In genomic region chr4:134919733-134920540, GRCm38 (mm10) we compare ENCODE assay signal across 13 mouse cellular contexts. TPM values are rescaled to one million over a fixed set of nuclear protein-coding genes. Genes with fewer than 3 reads are reported as not detected.
DNase-seq lines count a peak whose midpoint lies in the region; ATAC-seq and TF ChIP-seq lines count a peak whose summit lies in the region.
"Had no signal": no experiment of that assay in that cellular context is flagged by ENCODE, and none has a peak within 500 bp of the region (broad histone marks: within the 10 kb centered on the region; RNA-seq: fewer than 3 reads in every experiment).

No protein-coding gene starts in this region.

- no peaks in the 10 kb centered on the region for H3K9me3 ChIP-seq in liver, embryonic 11.5 days (ENCODE audit: control insufficient read depth, low read length)
- H3K9me3 ChIP-seq: hindbrain, embryonic 12.5 days; midbrain, embryonic 15.5 days had no signal

- peak; percentile 54 for DNase-seq in layer of hippocampus, adult 9-11 months
- DNase-seq in layer of hippocampus, postnatal 10 days (ENCODE audit: low spot score in 2 of 2): no peak
- DNase-seq in NIH3T3 (ENCODE audit: low read depth): peak; percentile 50
- DNase-seq in liver, embryonic 11.5 days (ENCODE audit: low spot score): no peak
- DNase-seq in thymus, adult 2 months: peak; percentile 42
- no peak for DNase-seq in left cerebral cortex, adult 2 months (ENCODE audit: extremely low spot score in 1 of 2, low spot score in 2 of 2)
- no peak for DNase-seq in urinary bladder, adult 2 months (ENCODE audit: low spot score)
- no peak for DNase-seq in gastrocnemius, postnatal 4 days (ENCODE audit: low spot score in 2 of 2)
- DNase-seq: cerebellum, adult 2 months had no signal

- WGBS in liver, embryonic 11.5 days: 29% methylated on average over 12 of the region's 12 CpGs
- 7% methylated on average over 12 of the region's 12 CpGs for WGBS in thymus, adult 2 months

- intact Hi-C loops in left cerebral cortex, adult 2 months (cut with DNase I): loop anchor here (5.0 kb wide), 1 partner anchor 68 kb away; the partner anchor contains the start of gene Maco1

- peak overlapping the region; percentile 41; the same call in 1 of the 2 replicates for H3K27ac ChIP-seq in liver, embryonic 11.5 days (ENCODE audit: low read depth, low read length)
- peak overlapping the region; percentile 99 for H3K27ac ChIP-seq in thymus, adult 2 months (ENCODE audit: control insufficient read depth, insufficient read depth, low read length)
- H3K27ac ChIP-seq in left cerebral cortex, adult 2 months: no peak overlapping the region
- H3K27ac ChIP-seq: hindbrain, embryonic 12.5 days; midbrain, embryonic 15.5 days had no signal

- no peaks in the 10 kb centered on the region for H3K27me3 ChIP-seq in liver, embryonic 11.5 days (replicated peaks; ENCODE audit: control insufficient read depth, insufficient read depth, low read length)
- H3K27me3 ChIP-seq in thymus, adult 2 months (ENCODE audit: control insufficient read depth, insufficient read depth, low read length): no peaks in the 10 kb centered on the region
- H3K27me3 ChIP-seq: hindbrain, embryonic 12.5 days; midbrain, embryonic 15.5 days; Patski had no signal

- no peak overlapping the region; the same call in none of the 2 replicates for H3K9ac ChIP-seq in liver, embryonic 11.5 days (ENCODE audit: low read depth, low read length)
- H3K9ac ChIP-seq: hindbrain, embryonic 12.5 days; midbrain, embryonic 15.5 days had no signal

- H3K36me3 ChIP-seq in liver, embryonic 11.5 days (ENCODE audit: control insufficient read depth, insufficient read depth, low read length): no peaks in the 10 kb centered on the region
- H3K36me3 ChIP-seq in thymus, adult 2 months (ENCODE audit: control insufficient read depth, insufficient read depth, low read length): peaks cover 5% of the 10 kb centered on the region
- H3K36me3 ChIP-seq: hindbrain, embryonic 12.5 days; midbrain, embryonic 15.5 days had no signal

- TF ChIP-seq POLR2A in thymus, adult 2 months (IDR thresholded peaks at IDR 0.05; ENCODE audit: control insufficient read depth, extremely low read depth, insufficient read depth, low read length, poor library complexity): no peak

- H3K4me3 ChIP-seq in liver, embryonic 11.5 days (ENCODE audit: low read depth, low read length): 0 out of 2 replicates have a peak overlapping the region, but pooled peaks have one; percentile 4
- H3K4me3 ChIP-seq in thymus, adult 2 months (ENCODE audit: control insufficient read depth, insufficient read depth, low read length): no peak overlapping the region
- no peak overlapping the region for H3K4me3 ChIP-seq in left cerebral cortex, adult 2 months
- H3K4me3 ChIP-seq: hindbrain, embryonic 12.5 days; midbrain, embryonic 15.5 days had no signal

- peaks cover 30% of the 10 kb centered on the region for H3K4me1 ChIP-seq in liver, embryonic 11.5 days (replicated peaks; ENCODE audit: control insufficient read depth, insufficient read depth, low read length)
- peaks cover 40% of the 10 kb centered on the region for H3K4me1 ChIP-seq in thymus, adult 2 months (replicated peaks; ENCODE audit: control insufficient read depth, insufficient read depth, low read length)

- no peak for TF ChIP-seq CTCF in thymus, adult 2 months (IDR thresholded peaks at IDR 0.05; ENCODE audit: borderline replicate concordance, control insufficient read depth, extremely low read depth, insufficient read depth, low read length, poor library complexity)
- TF ChIP-seq CTCF in left cerebral cortex, adult 2 months (IDR thresholded peaks at IDR 0.05): no peak

- H3K4me2 ChIP-seq in liver, embryonic 11.5 days: peak overlapping the region; percentile 50
- H3K4me2 ChIP-seq: hindbrain, embryonic 12.5 days; midbrain, embryonic 15.5 days had no signal

- no peak for ATAC-seq in liver, embryonic 11.5 days (replicated peaks; ENCODE audit: low FRiP score)
- ATAC-seq: midbrain, embryonic 15.5 days; Patski had no signal

RNA-seq across cellular contexts. Expression of gene Rsrp1, which starts 3.5 kb away (rescaled TPM):
- 100 to 1,000 TPM; 245 to 279 TPM for total RNA-seq in layer of hippocampus, postnatal 10 days (2021)
- polyA plus RNA-seq in liver, embryonic 11.5 days (2014; fragmentation: Nextera tagmentation; extraction: Ambion mirVana): 360 and 390 TPM in 2 replicates
- 1,774 and 1,821 TPM in 2 replicates for polyA plus RNA-seq in thymus, adult 2 months (2012; rRNA removed)
- 100 to 1,000 TPM; 284 to 304 TPM for total RNA-seq in left cerebral cortex, adult 2 months (2021)
- 580 and 969 TPM in 2 replicates for polyA plus RNA-seq in urinary bladder, adult 2 months (2012; rRNA removed)
- total RNA-seq in gastrocnemius, postnatal 4 days (2021): 100 to 1,000 TPM; 115 to 148 TPM

RNA-seq across cellular contexts. Expression of gene Tmem50a, which starts 5.1 kb away (rescaled TPM):
- total RNA-seq in layer of hippocampus, postnatal 10 days (2021): 100 to 1,000 TPM; 116 to 123 TPM
- 129 and 131 TPM in 2 replicates for polyA plus RNA-seq in liver, embryonic 11.5 days (2014; fragmentation: Nextera tagmentation; extraction: Ambion mirVana)
- polyA plus RNA-seq in thymus, adult 2 months (2012; rRNA removed): 196 and 226 TPM in 2 replicates
- 100 to 1,000 TPM; 113 to 116 TPM for total RNA-seq in left cerebral cortex, adult 2 months (2021)
- polyA plus RNA-seq in urinary bladder, adult 2 months (2012; rRNA removed): 167 and 192 TPM in 2 replicates
- total RNA-seq in gastrocnemius, postnatal 4 days (2021): 10 to 100 TPM; 64.7 to 71.9 TPM

RNA-seq across cellular contexts. Expression of gene Syf2, which starts 10.8 kb away (rescaled TPM):
- total RNA-seq in layer of hippocampus, postnatal 10 days (2021): 10 to 100 TPM; 42.1 to 45.0 TPM
- polyA plus RNA-seq in liver, embryonic 11.5 days (2014; fragmentation: Nextera tagmentation; extraction: Ambion mirVana): 83.9 and 89.4 TPM in 2 replicates
- polyA plus RNA-seq in thymus, adult 2 months (2012; rRNA removed): 36.8 and 42.8 TPM in 2 replicates
- total RNA-seq in left cerebral cortex, adult 2 months (2021): 10 to 100 TPM; 53.9 to 58.7 TPM
- polyA plus RNA-seq in urinary bladder, adult 2 months (2012; rRNA removed): 98.8 and 107 TPM in 2 replicates
- 10 to 100 TPM; 48.2 to 53.3 TPM for total RNA-seq in gastrocnemius, postnatal 4 days (2021)

RNA-seq across cellular contexts. Expression of gene Rhd, which starts 55.6 kb away (rescaled TPM):
- not detected for total RNA-seq in layer of hippocampus, postnatal 10 days (2021)
- 213 and 235 TPM in 2 replicates for polyA plus RNA-seq in liver, embryonic 11.5 days (2014; fragmentation: Nextera tagmentation; extraction: Ambion mirVana)
- polyA plus RNA-seq in thymus, adult 2 months (2012; rRNA removed): 0.38 TPM in 1 of 2 replicates, not detected in the other
- not detected for total RNA-seq in left cerebral cortex, adult 2 months (2021)
- 0.15 and 0.48 TPM in 2 replicates for polyA plus RNA-seq in urinary bladder, adult 2 months (2012; rRNA removed)
- total RNA-seq in gastrocnemius, postnatal 4 days (2021): under 1 TPM; 0.27 to 0.62 TPM
- total RNA-seq: left cerebral cortex, postnatal 10 days had no signal

Comparison
In these comparisons a context has a peak if more than half of its experiments do, and no peak if none do; other contexts are left out.
1. DNase-seq: peak in layer of hippocampus, adult 9-11 months (single experiment), NIH3T3 (single experiment) and thymus, adult 2 months (single experiment); none in layer of hippocampus, postnatal 10 days (0 of 2), liver, embryonic 11.5 days (single experiment), left cerebral cortex, adult 2 months (0 of 2), urinary bladder, adult 2 months (single experiment) and gastrocnemius, postnatal 4 days (0 of 2).